Mouse (Mus musculus): ENCODE data around the gene Gm5617. TPM values are rescaled to one million over a fixed set of nuclear protein-coding genes. Genes with fewer than 3 reads are reported as not detected.
"Not testable (repeated sequence)": the region's sequence is repeated elsewhere in the genome, so short reads cannot be mapped to it uniquely, and the experiment has no call there.

The Gm5617 gene
- polyA plus RNA-seq, 1 experiment from 2014 or later, result 72.3 TPM

GRCm38 (mm10) chr9:48460720-48461119, 34.5 kb upstream of the Gm5617 start:
- no peak overlapping the region for H3K27ac ChIP-seq (ENCODE audit: low read depth, low read length)
- no peaks in the 10 kb centered on the region for H3K36me3 ChIP-seq (ENCODE audit: control insufficient read depth, insufficient read depth)
- H3K9me3 ChIP-seq (ENCODE audit: control insufficient read depth), result no peaks in the 10 kb centered on the region
- no peak overlapping the region for H3K9ac ChIP-seq (ENCODE audit: low read depth, low read length)
- TF ChIP-seq CTCF (IDR thresholded peaks at IDR 0.05; ENCODE audit: low read depth), result no peak
- no peaks in the 10 kb centered on the region for H3K4me1 ChIP-seq (replicated peaks; ENCODE audit: control insufficient read depth, insufficient read depth, low read length)
- no peak overlapping the region for H3K4me2 ChIP-seq (replicated peaks; ENCODE audit: low read depth)
- 90% methylated on average over 8 of the region's 8 CpGs for WGBS
- no peaks in the 10 kb centered on the region for H3K27me3 ChIP-seq (replicated peaks; ENCODE audit: control insufficient read depth, insufficient read depth, low read length)
- no peak for ATAC-seq
- no peak overlapping the region for H3K4me3 ChIP-seq (ENCODE audit: low read depth, low read length)

- Histone ChIP-seq H3K9me3 (ENCODE audit: control insufficient read depth) (no peaks in the 10 kb centered on the region), H3K4me2 (replicated peaks; ENCODE audit: low read depth) (no peak overlapping the region), H3K9ac (ENCODE audit: low read depth, low read length) (no peak overlapping the region), H3K27me3 (replicated peaks; ENCODE audit: control insufficient read depth, insufficient read depth, low read length) (no peaks in the 10 kb centered on the region), H3K36me3 (ENCODE audit: control insufficient read depth, insufficient read depth) (no peaks in the 10 kb centered on the region), H3K4me3 (ENCODE audit: low read depth, low read length) (no peak overlapping the region), H3K4me1 (replicated peaks; ENCODE audit: control insufficient read depth, insufficient read depth, low read length) (no peaks in the 10 kb centered on the region), H3K27ac (ENCODE audit: low read depth, low read length) (no peak overlapping the region)
- TF ChIP-seq CTCF (IDR thresholded peaks at IDR 0.05; ENCODE audit: low read depth), result no peak
- 73% methylated on average over 3 of the region's 3 CpGs for WGBS
- ATAC-seq, result no peak
Measured at GRCm38 (mm10) chr9:48461545-48461944, 33.7 kb upstream of the Gm5617 start.

- peaks cover 9% of the 10 kb centered on the region; the same call in 1 of the 2 replicates for H3K36me3 ChIP-seq (ENCODE audit: control insufficient read depth, insufficient read depth)
- WGBS, result 95% methylated on average over 3 of the region's 3 CpGs
Measured at GRCm38 (mm10) chr9:48465671-48466070, 29.6 kb upstream of the Gm5617 start.

GRCm38 (mm10) chr9:48466804-48467203, 28.4 kb upstream of the Gm5617 start:
- WGBS, result 69% methylated on average over 3 of the region's 3 CpGs
- Histone ChIP-seq H3K36me3 (ENCODE audit: control insufficient read depth, insufficient read depth) (peaks cover 17% of the 10 kb centered on the region), H3K9ac (ENCODE audit: low read depth, low read length) (no peak overlapping the region), H3K4me1 (replicated peaks; ENCODE audit: control insufficient read depth, insufficient read depth, low read length) (no peaks in the 10 kb centered on the region), H3K27me3 (replicated peaks; ENCODE audit: control insufficient read depth, insufficient read depth, low read length) (no peaks in the 10 kb centered on the region), H3K9me3 (ENCODE audit: control insufficient read depth) (no peaks in the 10 kb centered on the region), H3K27ac (ENCODE audit: low read depth, low read length) (no peak overlapping the region), H3K4me3 (ENCODE audit: low read depth, low read length) (no peak overlapping the region), H3K4me2 (replicated peaks; ENCODE audit: low read depth) (no peak overlapping the region)
- peak; percentile 93 for TF ChIP-seq CTCF (IDR thresholded peaks at IDR 0.05; ENCODE audit: low read depth)
- ATAC-seq, result no peak

More at GRCm38 (mm10) chr9:48465671-48466070, 29.6 kb upstream of the Gm5617 start:
- no peak for ATAC-seq
- Histone ChIP-seq H3K4me1 (replicated peaks; ENCODE audit: control insufficient read depth, insufficient read depth, low read length) (no peaks in the 10 kb centered on the region), H3K27ac (ENCODE audit: low read depth, low read length) (no peak overlapping the region), H3K9ac (ENCODE audit: low read depth, low read length) (no peak overlapping the region), H3K4me2 (replicated peaks; ENCODE audit: low read depth) (no peak overlapping the region), H3K27me3 (replicated peaks; ENCODE audit: control insufficient read depth, insufficient read depth, low read length) (no peaks in the 10 kb centered on the region), H3K4me3 (ENCODE audit: low read depth, low read length) (no peak overlapping the region), H3K9me3 (ENCODE audit: control insufficient read depth) (no peaks in the 10 kb centered on the region)
- TF ChIP-seq CTCF (IDR thresholded peaks at IDR 0.05; ENCODE audit: low read depth), result peak; percentile 58

GRCm38 (mm10) chr9:48467471-48467870, 27.8 kb upstream of the Gm5617 start:
- H3K9me3 ChIP-seq (ENCODE audit: control insufficient read depth); H3K4me2 ChIP-seq (replicated peaks; ENCODE audit: low read depth); H3K27ac ChIP-seq (ENCODE audit: low read depth, low read length); H3K4me1 ChIP-seq (replicated peaks; ENCODE audit: control insufficient read depth, insufficient read depth, low read length); H3K9ac ChIP-seq (ENCODE audit: low read depth, low read length); H3K4me3 ChIP-seq (ENCODE audit: low read depth, low read length); H3K27me3 ChIP-seq (replicated peaks; ENCODE audit: control insufficient read depth, insufficient read depth, low read length); ATAC-seq: not testable (repeated sequence)
- peaks cover 20% of the 10 kb centered on the region for H3K36me3 ChIP-seq (ENCODE audit: control insufficient read depth, insufficient read depth)
- 94% methylated on average over 5 of the region's 5 CpGs for WGBS

GRCm38 (mm10) chr9:48472441-48473025, 22.7 kb upstream of the Gm5617 start:
- Histone ChIP-seq H3K4me3 (ENCODE audit: low read depth, low read length) (no peak overlapping the region), H3K9ac (ENCODE audit: low read depth, low read length) (no peak overlapping the region), H3K36me3 (ENCODE audit: control insufficient read depth, insufficient read depth) (peaks cover 29% of the 10 kb centered on the region), H3K4me1 (replicated peaks; ENCODE audit: control insufficient read depth, insufficient read depth, low read length) (no peaks in the 10 kb centered on the region), H3K9me3 (ENCODE audit: control insufficient read depth) (no peaks in the 10 kb centered on the region), H3K27ac (ENCODE audit: low read depth, low read length) (no peak overlapping the region), H3K27me3 (replicated peaks; ENCODE audit: control insufficient read depth, insufficient read depth, low read length) (no peaks in the 10 kb centered on the region), H3K4me2 (replicated peaks; ENCODE audit: low read depth) (no peak overlapping the region)
- TF ChIP-seq CTCF (IDR thresholded peaks at IDR 0.05; ENCODE audit: low read depth), result no peak
- ATAC-seq, result no peak
- 90% methylated on average over 15 of the region's 15 CpGs for WGBS

GRCm38 (mm10) chr9:48473131-48473530, 22.1 kb upstream of the Gm5617 start:
- Histone ChIP-seq H3K4me1 (replicated peaks; ENCODE audit: control insufficient read depth, insufficient read depth, low read length) (no peaks in the 10 kb centered on the region), H3K27me3 (replicated peaks; ENCODE audit: control insufficient read depth, insufficient read depth, low read length) (no peaks in the 10 kb centered on the region), H3K9ac (ENCODE audit: low read depth, low read length) (no peak overlapping the region), H3K27ac (ENCODE audit: low read depth, low read length) (no peak overlapping the region), H3K9me3 (ENCODE audit: control insufficient read depth) (no peaks in the 10 kb centered on the region), H3K4me2 (replicated peaks; ENCODE audit: low read depth) (no peak overlapping the region), H3K36me3 (ENCODE audit: control insufficient read depth, insufficient read depth) (peaks cover 29% of the 10 kb centered on the region), H3K4me3 (ENCODE audit: low read depth, low read length) (no peak overlapping the region)
- no peak for ATAC-seq
- 93% methylated on average over 12 of the region's 12 CpGs for whole genome bisulfite sequencing
- TF ChIP-seq CTCF (IDR thresholded peaks at IDR 0.05; ENCODE audit: low read depth), result no peak

Data from intestine, postnatal 0 days (tissue).